Mouse (Mus musculus) intestine, postnatal 0 days (tissue): ENCODE measurements around the gene Prrg3. TPM values are rescaled to one million over a fixed set of nuclear protein-coding genes. Genes with fewer than 3 reads are reported as not detected.

Experiments
- ATAC-seq: fragments of 200-750 bp; cut with Nextera tagmentation; 2 replicates; pipeline ENCODE4 v1.8.0; 2017; ENCODE audit warnings: mild to moderate bottlenecking, moderate TSS enrichment, moderate library complexity
- H3K27ac ChIP-seq: fragments of 300-500 bp; sonication (generic); 2 replicates; pipeline ENCODE4 v1.5.1; 2014; ENCODE audit warnings: mild to moderate bottlenecking, low read depth, low read length, moderate library complexity
- H3K27me3 ChIP-seq: fragments of 300-500 bp; sonication (generic); replicated peaks from 2 replicates; pipeline ENCODE4 v1.6.1; 2014; ENCODE audit warnings: low read length, mixed read lengths; ENCODE audit not compliant: control insufficient read depth, insufficient read depth
- H3K36me3 ChIP-seq: fragments of 300-500 bp; sonication (generic); 2 replicates; pipeline ENCODE4 v1.6.1; 2014; ENCODE audit warnings: mild to moderate bottlenecking, moderate library complexity; ENCODE audit not compliant: control insufficient read depth, insufficient read depth
- H3K4me1 ChIP-seq: fragments of 300-500 bp; sonication (generic); replicated peaks from 2 replicates; pipeline ENCODE4 v1.6.1; 2014; ENCODE audit warnings: antibody characterized with exemption, low read length, mixed read lengths; ENCODE audit not compliant: control insufficient read depth, insufficient read depth
- H3K4me2 ChIP-seq: fragments of 300-500 bp; sonication (generic); replicated peaks from 2 replicates; pipeline ENCODE4 v1.6.1; 2014; ENCODE audit warnings: low read depth, mild to moderate bottlenecking, moderate library complexity
- H3K4me3 ChIP-seq: fragments of 300-500 bp; sonication (generic); 2 replicates; pipeline ENCODE4 v1.5.1; 2014; ENCODE audit warnings: low read depth, low read length
- H3K9ac ChIP-seq: fragments of 300-500 bp; sonication (generic); 2 replicates; pipeline ENCODE4 v1.6.1; 2014; ENCODE audit warnings: mild to moderate bottlenecking, low read depth, low read length
- H3K9me3 ChIP-seq: fragments of 300-500 bp; sonication (generic); 2 replicates; pipeline ENCODE4 v1.6.1; 2016; ENCODE audit warnings: mixed run types; ENCODE audit not compliant: control insufficient read depth
- CTCF ChIP-seq: sonication (generic); IDR thresholded peaks from 2 replicates; pipeline ENCODE4 v1.5.1; 2016; ENCODE audit warnings: low read depth, mild to moderate bottlenecking, control low read depth, antibody characterized with exemption, moderate library complexity
- WGBS: fragments of 180-500 bp; shearing (Covaris S2); extraction: QIAGEN DNeasy Blood & Tissue Kit; methylation state at CpG from one replicate; pipeline ENCODE4 v1.1.7; 2014; 5-methylcytosine and 5-hydroxymethylcytosine counted together
- polyA plus RNA-seq: library from polyadenylated mRNA; unstranded; fragments of >200 nt; fragmentation: Nextera tagmentation; extraction: Ambion mirVana; gene quantifications from 2 replicates; pipeline ENCODE4 v1.2.1, GENCODE M21; 2015

Gene Prrg3
- polyA plus RNA-seq, result 2.0 and 2.1 TPM in 2 replicates

DNA sequence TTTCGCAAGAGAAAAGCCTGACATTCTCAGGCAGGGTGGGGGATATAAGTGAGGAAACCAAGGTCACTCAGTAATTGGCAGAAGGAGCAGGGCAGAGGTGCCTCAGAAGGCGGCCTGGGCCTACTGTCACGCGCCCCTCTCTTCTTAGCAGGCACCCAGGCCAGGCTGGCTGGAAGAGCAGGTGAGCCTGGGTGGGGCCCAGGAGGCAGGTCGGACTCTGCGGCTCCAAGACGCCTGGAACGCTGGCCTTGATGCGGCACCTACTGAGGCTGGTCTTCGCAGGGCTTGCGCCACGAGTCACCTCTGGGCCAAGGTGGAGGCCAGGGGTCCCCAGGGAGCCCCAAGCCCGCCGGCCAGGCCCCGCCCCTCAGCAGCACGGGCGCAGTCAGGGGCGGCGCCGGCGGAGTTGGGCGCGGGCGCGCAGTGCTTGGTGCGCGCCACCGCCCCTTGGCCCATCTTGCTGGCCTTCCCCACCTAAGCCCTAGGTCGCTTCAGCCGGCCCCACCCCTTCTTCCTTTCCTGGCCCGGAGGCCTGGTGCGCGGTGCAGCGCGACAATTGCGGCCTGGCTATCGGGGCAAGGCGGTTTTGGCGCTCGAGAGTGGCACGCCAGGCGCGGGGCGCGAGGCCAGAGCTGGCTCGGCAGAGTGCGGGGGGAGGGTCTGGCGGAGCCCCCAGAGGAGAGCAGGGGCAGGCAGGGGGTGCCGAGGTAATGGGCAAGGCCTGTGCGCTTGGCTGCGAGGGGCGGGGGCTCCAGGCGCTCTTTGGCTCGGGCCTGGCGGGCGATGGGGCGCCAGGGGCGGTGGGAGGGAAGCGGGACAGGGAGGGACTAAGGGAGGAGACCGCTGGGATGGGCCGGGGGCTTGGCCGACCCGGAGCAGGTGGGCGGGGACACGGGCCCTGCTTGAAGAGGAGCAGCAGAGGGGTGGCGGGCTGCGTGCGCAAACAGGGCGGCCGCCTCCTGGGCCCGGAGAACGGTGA, at the start of gene Prrg3:
Gene Prrg3, plus strand, starts transcription at position 552 of the 979 bp plus-strand sequence.
- no peak for TF ChIP-seq CTCF

DNA sequence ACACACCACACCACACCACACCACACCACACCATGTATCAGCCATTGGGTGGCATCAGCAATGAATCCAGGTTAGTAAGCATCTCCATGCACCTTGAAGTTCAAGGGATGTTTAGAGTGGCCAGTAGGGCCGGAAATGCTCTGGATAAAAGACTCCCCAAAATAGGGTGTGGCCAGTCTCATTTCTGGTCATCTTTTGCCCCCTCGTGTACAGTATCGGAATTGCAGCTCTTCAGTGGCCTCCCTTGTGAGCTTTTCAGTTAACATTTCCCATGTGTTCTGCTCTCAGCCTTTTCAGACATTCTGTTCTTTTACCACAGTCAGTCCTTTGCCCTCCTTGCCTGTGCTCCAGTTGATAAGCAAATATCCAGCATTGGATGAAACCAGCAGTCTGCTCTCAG, 15.8 kb upstream of the Prrg3 start:
- WGBS, result 20% methylated on average over 3 of the region's 3 CpGs
- no peak for ATAC-seq
- Histone ChIP-seq H3K4me3 (no peak overlapping the region), H3K4me2 (no peak overlapping the region), H3K9me3 (no peaks in the 10 kb centered on the region), H3K9ac (no peak overlapping the region), H3K36me3 (no peaks in the 10 kb centered on the region), H3K4me1 (no peaks in the 10 kb centered on the region), H3K27ac (no peak overlapping the region), H3K27me3 (no peaks in the 10 kb centered on the region)
- TF ChIP-seq CTCF, result peak; percentile 77

More for the DNA sequence above, at the start of gene Prrg3:
- ATAC-seq, result peak; percentile 22
- no peaks in the 10 kb centered on the region for H3K9me3 ChIP-seq
- peak within 1 kb of the TSS; percentile 17 for H3K9ac ChIP-seq
- H3K36me3 ChIP-seq, result no peaks in the 10 kb centered on the region
- H3K4me2 ChIP-seq, result peak within 1 kb of the TSS; percentile 63
- peak within 1 kb of the TSS; percentile 40 for H3K4me3 ChIP-seq
- WGBS, result 25% methylated on average over 58 of the region's 72 CpGs
- no peaks in the 10 kb centered on the region for H3K4me1 ChIP-seq
- H3K27me3 ChIP-seq, result no peaks in the 10 kb centered on the region
- no peak within 1 kb of the TSS for H3K27ac ChIP-seq

DNA sequence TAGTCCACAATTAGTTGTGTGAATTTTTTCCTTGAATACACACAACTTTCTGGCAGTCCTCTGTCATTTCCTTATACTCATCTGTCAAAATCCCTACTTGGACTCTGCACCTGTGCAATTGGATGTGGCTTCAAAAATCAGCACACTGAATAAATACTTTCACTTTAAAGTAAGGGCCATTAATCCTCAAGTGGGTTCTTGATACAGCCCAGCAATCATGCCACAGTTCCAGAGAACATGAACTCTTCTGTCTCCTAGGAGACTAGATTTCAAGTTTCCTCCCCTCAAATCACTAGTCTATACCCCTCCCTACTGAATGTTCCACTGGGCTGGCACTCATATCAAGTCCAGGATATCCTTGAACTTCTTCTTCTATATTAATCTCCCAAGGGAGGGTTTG, 4.1 kb upstream of the Prrg3 start:
- Histone ChIP-seq H3K4me3 (no peak overlapping the region), H3K9me3 (no peaks in the 10 kb centered on the region), H3K27me3 (no peaks in the 10 kb centered on the region), H3K27ac (no peak overlapping the region), H3K36me3 (no peaks in the 10 kb centered on the region), H3K4me1 (no peaks in the 10 kb centered on the region), H3K4me2 (no peak overlapping the region), H3K9ac (no peak overlapping the region)
- no peak for ATAC-seq
- no peak for TF ChIP-seq CTCF

DNA sequence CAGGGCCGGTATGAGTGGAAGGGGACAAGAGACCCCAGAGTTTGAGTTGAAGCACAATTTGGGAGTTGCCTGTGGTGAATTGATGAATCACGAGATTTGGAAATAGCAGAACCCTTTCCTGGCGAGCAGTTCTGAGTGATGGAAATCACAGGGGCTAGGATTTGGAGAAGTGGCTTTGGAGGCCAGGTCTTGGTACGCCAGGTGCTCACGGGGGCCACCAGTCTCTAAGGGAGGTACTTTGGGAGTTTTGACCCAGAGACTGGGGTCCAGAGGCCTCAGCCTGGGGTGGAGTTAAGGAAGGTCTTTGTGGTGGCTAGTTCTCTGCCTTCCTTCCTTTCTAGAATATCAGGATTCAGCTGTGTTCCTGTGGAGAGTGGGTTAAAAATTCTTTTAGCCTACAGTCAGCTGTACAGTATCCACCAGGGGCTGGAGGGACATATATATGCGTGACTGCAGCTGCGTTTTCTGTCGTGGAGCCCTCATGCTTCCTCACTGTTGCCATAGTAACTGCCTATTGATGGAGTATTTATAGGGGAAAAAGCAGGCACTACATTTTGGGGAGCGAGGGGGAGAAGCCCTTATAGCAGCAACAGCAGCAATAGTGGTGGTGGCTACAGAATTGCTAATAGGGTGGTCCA, 970 bp downstream of the Prrg3 start:
- no peaks in the 10 kb centered on the region for H3K27me3 ChIP-seq
- H3K9me3 ChIP-seq, result no peaks in the 10 kb centered on the region
- H3K36me3 ChIP-seq, result no peaks in the 10 kb centered on the region
- H3K9ac ChIP-seq, result peak overlapping the region; percentile 11; the same call in 1 of the 2 replicates
- no peak for ATAC-seq
- TF ChIP-seq CTCF, result no peak
- peak overlapping the region; percentile 40 for H3K4me3 ChIP-seq
- peak overlapping the region; percentile 63 for H3K4me2 ChIP-seq
- H3K27ac ChIP-seq, result no peak overlapping the region
- H3K4me1 ChIP-seq, result no peaks in the 10 kb centered on the region
- 49% methylated on average over 9 of the region's 9 CpGs for WGBS

DNA sequence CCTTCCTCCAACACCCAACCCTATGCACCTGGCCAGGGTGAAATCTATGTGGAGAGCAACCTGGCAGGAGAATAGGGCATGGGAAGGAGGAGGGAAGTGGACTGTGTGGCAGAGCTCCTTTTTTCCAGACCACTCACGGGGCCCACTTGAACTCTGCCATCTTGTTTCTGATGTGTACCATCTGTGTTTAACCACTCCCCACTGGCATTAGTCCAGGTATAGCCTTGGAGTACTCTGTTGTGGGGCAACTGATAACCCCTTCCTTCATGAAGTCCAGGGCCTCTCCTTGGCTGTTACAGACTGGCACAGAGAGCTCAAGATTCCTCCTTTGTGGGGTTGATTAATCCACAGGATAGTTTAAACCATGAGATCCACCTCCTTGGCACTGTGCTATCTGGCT, 5.8 kb downstream of the Prrg3 start:
- no peak for TF ChIP-seq CTCF
- Histone ChIP-seq H3K4me3 (no peak overlapping the region), H3K9me3 (no peaks in the 10 kb centered on the region), H3K4me2 (no peak overlapping the region), H3K27ac (no peak overlapping the region), H3K27me3 (no peaks in the 10 kb centered on the region), H3K9ac (no peak overlapping the region), H3K36me3 (no peaks in the 10 kb centered on the region), H3K4me1 (no peaks in the 10 kb centered on the region)
- WGBS, result 61% methylated on average over 1 of the region's 1 CpGs
- ATAC-seq, result no peak

DNA sequence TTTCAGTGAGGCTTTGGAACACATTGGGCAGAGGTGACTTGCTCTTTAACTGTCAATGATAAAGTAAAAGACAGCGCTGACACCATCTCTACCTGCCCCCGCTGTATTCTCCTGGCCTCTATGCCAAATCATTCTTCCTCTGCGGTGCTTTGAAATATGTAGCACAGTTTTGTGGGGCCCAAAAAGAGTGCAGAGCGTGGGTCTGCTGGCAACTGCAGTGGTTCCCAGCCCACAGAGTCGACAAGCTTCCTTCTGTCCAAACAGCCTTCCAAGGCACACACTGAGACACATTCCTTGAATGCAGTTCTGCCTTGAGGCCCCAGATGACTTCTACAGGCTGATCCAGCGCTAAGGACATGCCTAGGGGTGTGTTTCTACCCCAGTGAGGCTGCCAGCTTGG, 6.4 kb downstream of the Prrg3 start:
- WGBS, result 77% methylated on average over 6 of the region's 6 CpGs
- no peaks in the 10 kb centered on the region for H3K9me3 ChIP-seq
- H3K4me3 ChIP-seq, result no peak overlapping the region
- no peak overlapping the region for H3K4me2 ChIP-seq
- H3K4me1 ChIP-seq, result no peaks in the 10 kb centered on the region
- no peak overlapping the region for H3K9ac ChIP-seq
- no peak overlapping the region for H3K27ac ChIP-seq
- H3K27me3 ChIP-seq, result no peaks in the 10 kb centered on the region
- no peaks in the 10 kb centered on the region for H3K36me3 ChIP-seq
- no peak for TF ChIP-seq CTCF
- ATAC-seq, result no peak
